Mouse (Mus musculus) heart, postnatal 0 days (tissue): ENCODE measurements around the gene Neurl3. TPM values are rescaled to one million over a fixed set of nuclear protein-coding genes. Genes with fewer than 3 reads are reported as not detected.

Experiments used
- ATAC-seq: fragments of 200-750 bp; cut with Nextera tagmentation; 2 replicates; pipeline ENCODE4 v1.8.0; 2017; ENCODE audit warnings: low read depth, moderate number of reproducible peaks, moderate library complexity; ENCODE audit not compliant: insufficient read depth
- DNase-seq: peaks from one replicate; pipeline ENCODE4 v3.0.0-alpha.2; 2016; ENCODE audit warnings: low spot score
- H3K27ac ChIP-seq: fragments of 300-500 bp; sonication (generic); 2 replicates; pipeline ENCODE4 v1.5.1; 2014; ENCODE audit warnings: low read depth, mild to moderate bottlenecking
- H3K27me3 ChIP-seq: fragments of 300-500 bp; sonication (generic); 2 replicates; pipeline ENCODE4 v1.6.1; 2014; ENCODE audit warnings: low read length, mixed read lengths; ENCODE audit not compliant: control insufficient read depth, insufficient read depth
- H3K36me3 ChIP-seq: fragments of 300-500 bp; sonication (generic); replicated peaks from 2 replicates; pipeline ENCODE4 v1.6.1; 2014; ENCODE audit warnings: low read length, mixed read lengths; ENCODE audit not compliant: control insufficient read depth, insufficient read depth
- H3K4me1 ChIP-seq: fragments of 300-500 bp; sonication (generic); 2 replicates; pipeline ENCODE4 v1.6.1; 2014; ENCODE audit warnings: antibody characterized with exemption; ENCODE audit not compliant: control insufficient read depth, insufficient read depth
- H3K4me2 ChIP-seq: fragments of 300-500 bp; sonication (generic); 2 replicates; pipeline ENCODE4 v1.6.1; 2014; ENCODE audit warnings: low read depth, mild to moderate bottlenecking, low read length, moderate library complexity
- H3K4me3 ChIP-seq: fragments of 300-500 bp; sonication (generic); 2 replicates; pipeline ENCODE4 v1.5.1; 2014; ENCODE audit warnings: low read depth, low read length
- H3K9ac ChIP-seq: fragments of 300-500 bp; sonication (generic); replicated peaks from 2 replicates; pipeline ENCODE4 v1.6.1; 2014; ENCODE audit warnings: low read depth, low read length, mixed read lengths
- H3K9me3 ChIP-seq: fragments of 300-500 bp; sonication (generic); replicated peaks from 2 replicates; pipeline ENCODE4 v1.6.1; 2016; ENCODE audit warnings: low read length; ENCODE audit not compliant: control insufficient read depth
- CTCF ChIP-seq: IDR thresholded peaks from 2 replicates; pipeline ENCODE4 v1.5.1; 2016; ENCODE audit warnings: antibody characterized with exemption, control low read depth, low read depth
- EP300 ChIP-seq: IDR thresholded peaks from 2 replicates; pipeline ENCODE4 v1.6.1; 2016; ENCODE audit warnings: antibody characterized with exemption, low read depth
- whole genome bisulfite sequencing: fragments of 180-500 bp; shearing (Covaris S2); extraction: QIAGEN DNeasy Blood & Tissue Kit; methylation state at CpG from one replicate; pipeline ENCODE4 v1.1.7; 2014; 5-methylcytosine and 5-hydroxymethylcytosine counted together
- polyA plus RNA-seq: library from polyadenylated mRNA; unstranded; fragments of >200 nt; fragmentation: Nextera tagmentation; extraction: Ambion mirVana; gene quantifications from 2 replicates; pipeline ENCODE4 v1.2.1, GENCODE M21; 2015
- total RNA-seq: library from RNA; depleted of rRNA; stranded (reverse); fragments of >200 nt; gene quantifications from 2 replicates; pipeline ENCODE4 v1.2.3, GENCODE M21; 2014; ENCODE audit warnings: low replicate concordance

The Neurl3 gene
- total and polyA plus RNA-seq, 2 experiments from 2014 or later, result 3.6 to 12.9 TPM

DNA sequence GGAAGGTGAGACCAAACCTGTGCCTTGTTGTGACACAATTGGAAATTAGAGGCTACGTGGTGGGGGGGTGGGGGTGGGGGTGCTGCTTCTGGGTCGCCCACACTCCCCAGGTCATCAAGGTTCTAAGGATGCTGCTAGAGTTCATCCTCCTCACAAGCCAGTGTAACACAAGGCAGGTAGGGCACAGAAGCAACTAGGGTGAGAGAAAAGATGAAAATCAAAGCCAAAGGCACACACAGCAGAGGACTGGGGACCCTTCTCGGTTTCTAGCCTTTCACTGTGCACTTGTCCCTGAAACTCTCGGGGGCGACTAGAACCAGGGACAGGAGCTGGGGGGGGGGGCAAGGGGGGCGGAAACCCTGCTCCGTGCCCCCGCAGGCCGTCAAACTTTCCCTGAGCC lies 28.5 kb upstream of the Neurl3 start:
- Histone ChIP-seq H3K9me3 (no peaks in the 10 kb centered on the region), H3K9ac (peak overlapping the region; percentile 31; the same call in 1 of the 2 replicates), H3K36me3 (no peaks in the 10 kb centered on the region), H3K27ac (peak overlapping the region; percentile 79), H3K4me1 (peaks cover 21% of the 10 kb centered on the region), H3K4me3 (peak overlapping the region; percentile 30), H3K4me2 (peak overlapping the region; percentile 60), H3K27me3 (no peaks in the 10 kb centered on the region)
- ATAC-seq (no peak), DNase-seq (no peak)
- WGBS, result 15% methylated on average over 9 of the region's 9 CpGs
- TF ChIP-seq CTCF, result no peak
- no peak for TF ChIP-seq EP300

DNA sequence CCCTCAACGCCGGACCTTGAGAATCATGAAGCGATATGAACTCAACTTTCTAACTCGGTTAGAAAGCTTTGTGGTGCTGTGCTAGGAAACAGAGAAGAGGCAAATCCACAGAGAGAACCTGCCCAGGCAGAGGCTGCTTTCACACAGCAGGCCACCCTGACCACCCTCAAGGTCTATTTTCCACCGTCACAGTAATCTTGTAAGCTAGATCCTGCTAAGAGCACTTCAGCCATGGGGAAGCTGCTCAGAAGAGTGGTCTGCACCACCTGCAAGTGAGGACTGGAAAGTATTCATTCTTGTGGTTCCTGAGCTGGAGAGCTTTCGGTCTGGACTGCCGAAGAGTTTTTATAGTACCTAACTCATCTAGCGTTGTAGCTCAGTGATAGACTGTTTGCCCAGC lies 27.8 kb upstream of the Neurl3 start:
- no peak overlapping the region for H3K4me2 ChIP-seq
- H3K27me3 ChIP-seq, result no peaks in the 10 kb centered on the region
- no peaks in the 10 kb centered on the region for H3K36me3 ChIP-seq
- peaks cover 21% of the 10 kb centered on the region for H3K4me1 ChIP-seq
- H3K9ac ChIP-seq, result no peak overlapping the region
- DNase-seq, result no peak
- no peaks in the 10 kb centered on the region for H3K9me3 ChIP-seq
- ATAC-seq, result no peak
- no peak overlapping the region for H3K4me3 ChIP-seq
- WGBS, result 69% methylated on average over 8 of the region's 8 CpGs
- no peak for TF ChIP-seq EP300
- no peak for TF ChIP-seq CTCF
- H3K27ac ChIP-seq, result no peak overlapping the region

DNA sequence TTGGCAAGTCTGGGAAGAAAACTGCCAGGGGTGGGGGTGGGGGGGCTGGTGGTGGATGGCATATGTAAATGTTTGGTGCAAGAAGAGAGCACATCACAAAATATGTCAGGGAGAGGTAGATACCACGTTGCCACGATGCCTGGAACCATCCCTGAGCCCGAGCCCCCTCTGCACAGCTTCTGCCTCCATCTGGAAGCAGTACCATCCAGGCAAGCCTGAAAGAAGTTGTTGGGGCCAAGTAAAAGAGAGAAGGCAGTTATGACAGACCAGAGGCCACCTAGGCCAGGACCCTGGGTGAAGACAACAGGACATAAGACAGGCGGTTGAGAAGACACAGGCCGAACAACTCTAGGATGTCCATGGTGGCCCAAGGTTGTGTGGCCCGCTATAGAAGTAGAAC lies 26.0 kb upstream of the Neurl3 start:
- peaks cover 21% of the 10 kb centered on the region for H3K4me1 ChIP-seq
- no peak overlapping the region for H3K9ac ChIP-seq
- no peak overlapping the region for H3K4me3 ChIP-seq
- H3K27ac ChIP-seq, result no peak overlapping the region
- WGBS, result 88% methylated on average over 6 of the region's 6 CpGs
- H3K4me2 ChIP-seq, result no peak overlapping the region
- H3K36me3 ChIP-seq, result no peaks in the 10 kb centered on the region
- ATAC-seq, result no peak
- DNase-seq, result no peak
- no peaks in the 10 kb centered on the region for H3K27me3 ChIP-seq
- H3K9me3 ChIP-seq, result no peaks in the 10 kb centered on the region
- TF ChIP-seq EP300 (no peak), CTCF (no peak)

DNA sequence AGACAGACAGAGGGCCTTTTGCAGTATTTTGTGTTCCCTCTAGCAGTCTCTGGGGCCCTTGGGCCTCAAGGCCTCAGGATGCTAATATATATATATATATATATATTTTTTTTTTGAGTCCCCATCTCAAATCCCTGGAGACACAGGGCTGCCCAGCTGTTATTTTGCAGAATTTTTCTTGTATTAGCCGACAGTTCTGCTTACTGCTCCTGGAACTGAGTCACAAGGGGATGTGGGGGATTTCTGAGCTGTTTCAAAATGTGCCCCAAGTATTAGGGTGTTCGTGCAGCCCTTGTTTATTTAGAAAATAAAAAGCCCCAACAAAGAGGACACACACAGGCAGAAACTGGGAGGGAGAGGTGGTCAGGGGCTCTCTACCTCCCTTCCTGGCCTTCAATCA lies 25.2 kb upstream of the Neurl3 start:
- H3K27me3 ChIP-seq, result no peaks in the 10 kb centered on the region
- 50% methylated on average over 2 of the region's 2 CpGs for WGBS

DNA sequence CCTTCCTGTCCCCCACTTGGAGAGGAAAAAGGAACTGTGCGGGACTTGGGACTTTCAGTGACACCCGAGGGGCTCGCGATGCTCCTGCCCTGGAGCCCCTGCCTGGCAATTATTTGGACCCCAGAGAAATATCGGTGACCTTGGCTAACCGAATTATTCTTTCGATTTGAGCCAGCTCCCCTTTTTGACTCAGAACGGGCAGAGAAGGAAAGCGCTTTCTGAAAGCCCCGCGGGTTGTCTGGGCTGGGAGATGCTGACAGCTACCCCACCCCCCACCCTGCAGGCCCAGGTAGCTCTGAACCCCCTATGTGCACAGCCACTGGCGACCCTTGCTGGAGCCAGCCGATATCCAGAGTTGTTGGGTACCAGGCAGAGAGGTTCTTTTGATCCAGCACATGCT lies 24.6 kb upstream of the Neurl3 start:
- Histone ChIP-seq H3K27ac (no peak overlapping the region), H3K4me1 (peaks cover 11% of the 10 kb centered on the region), H3K36me3 (no peaks in the 10 kb centered on the region), H3K9me3 (no peaks in the 10 kb centered on the region), H3K4me3 (no peak overlapping the region), H3K4me2 (no peak overlapping the region), H3K9ac (no peak overlapping the region), H3K27me3 (no peaks in the 10 kb centered on the region)
- TF ChIP-seq EP300, result no peak
- TF ChIP-seq CTCF, result no peak
- 46% methylated on average over 13 of the region's 13 CpGs for WGBS
- DNase-seq, result no peak
- ATAC-seq, result no peak

More for the DNA sequence above, 25.2 kb upstream of the Neurl3 start:
- DNase-seq (no peak), ATAC-seq (no peak)
- Histone ChIP-seq H3K9ac (no peak overlapping the region), H3K36me3 (no peaks in the 10 kb centered on the region), H3K27ac (no peak overlapping the region), H3K4me3 (no peak overlapping the region), H3K9me3 (no peaks in the 10 kb centered on the region), H3K4me2 (no peak overlapping the region), H3K4me1 (peaks cover 16% of the 10 kb centered on the region)
- TF ChIP-seq CTCF (no peak), EP300 (no peak)

DNA sequence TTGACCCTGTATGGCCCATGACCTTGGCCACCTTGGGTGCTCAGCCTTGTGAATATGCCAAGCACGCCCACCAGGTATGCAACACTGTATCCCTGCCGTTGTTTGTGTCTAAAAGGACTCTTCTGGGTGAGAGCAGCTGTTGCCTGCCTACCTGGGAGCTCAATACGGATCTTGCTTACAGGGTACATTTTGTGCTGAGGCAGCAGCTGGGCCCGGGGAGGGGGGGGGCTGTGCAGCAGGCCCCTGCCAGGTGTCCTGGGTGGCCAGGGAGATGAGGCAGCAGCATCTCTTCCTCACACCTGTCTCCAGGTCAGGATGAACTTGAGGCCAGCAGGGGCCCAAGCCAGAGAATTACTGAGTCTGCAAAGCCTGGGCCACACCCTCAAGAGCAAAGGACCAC lies 23.6 kb upstream of the Neurl3 start:
- ATAC-seq (no peak), DNase-seq (no peak)
- Histone ChIP-seq H3K36me3 (no peaks in the 10 kb centered on the region), H3K9me3 (no peaks in the 10 kb centered on the region), H3K4me1 (peaks cover 4% of the 10 kb centered on the region; the same call in 1 of the 2 replicates), H3K9ac (no peak overlapping the region), H3K4me3 (no peak overlapping the region), H3K27ac (no peak overlapping the region), H3K4me2 (no peak overlapping the region), H3K27me3 (no peaks in the 10 kb centered on the region)
- 74% methylated on average over 4 of the region's 4 CpGs for WGBS
- no peak for TF ChIP-seq CTCF
- no peak for TF ChIP-seq EP300
